Mouse (Mus musculus): ENCODE measurements around the gene Thada.

Thada gene

GRCm38 (mm10) chr17:84155516-84156226 lies 310.3 kb downstream of the Thada start:
- DNase-seq, result no peak

- no peak for DNase-seq
Measured at GRCm38 (mm10) chr17:84155029-84155338, 311.0 kb downstream of the Thada start.

- no peak for DNase-seq
Measured at GRCm38 (mm10) chr17:84154302-84155028, 311.5 kb downstream of the Thada start.

- no peak for DNase-seq
Measured at GRCm38 (mm10) chr17:84152976-84153786, 312.8 kb downstream of the Thada start.

- no peak for DNase-seq
Measured at GRCm38 (mm10) chr17:84152206-84152975, 313.6 kb downstream of the Thada start.

GRCm38 (mm10) chr17:84151306-84151705 lies 314.7 kb downstream of the Thada start:
- DNase-seq, result no peak

- DNase-seq, result no peak
Measured at GRCm38 (mm10) chr17:84150291-84150690, 315.7 kb downstream of the Thada start.

GRCm38 (mm10) chr17:84149566-84149965 lies 316.4 kb downstream of the Thada start:
- DNase-seq, result no peak

- DNase-seq, result peak; percentile 61 to 66
Measured at GRCm38 (mm10) chr17:84148499-84149484, 317.2 kb downstream of the Thada start.

- DNase-seq, result no peak
Measured at GRCm38 (mm10) chr17:84147183-84148108, 318.6 kb downstream of the Thada start.

GRCm38 (mm10) chr17:84146458-84147182 lies 319.4 kb downstream of the Thada start:
- DNase-seq, result no peak

GRCm38 (mm10) chr17:84145826-84146287 lies 320.1 kb downstream of the Thada start:
- peak in 1 of 2 experiments; percentile 52 for DNase-seq

- no peak for DNase-seq
Measured at GRCm38 (mm10) chr17:84144762-84145599, 321.0 kb downstream of the Thada start.

- no peak for DNase-seq
Measured at GRCm38 (mm10) chr17:84144130-84144529, 321.9 kb downstream of the Thada start.

GRCm38 (mm10) chr17:84143219-84143844 lies 322.7 kb downstream of the Thada start:
- DNase-seq, result peak; percentile 59 to 68

GRCm38 (mm10) chr17:84141691-84142090 lies 324.3 kb downstream of the Thada start:
- no peak for DNase-seq

GRCm38 (mm10) chr17:84140822-84141507 lies 325.0 kb downstream of the Thada start:
- DNase-seq, result no peak

All from kidney, adult 8-10 months (tissue).